Mouse (Mus musculus): ENCODE data around the gene Ranbp3. TPM values are rescaled to one million over a fixed set of nuclear protein-coding genes. Genes with fewer than 3 reads are reported as not detected.

Ranbp3 gene
- total RNA-seq, 2 experiments from 2014 or later = 33.8 to 35.7 TPM

- peak; percentile 18 to 40 for DNase-seq
Measured at GRCm38 (mm10) chr17:56673647-56674416, 738 bp downstream of the Ranbp3 start.

DNA sequence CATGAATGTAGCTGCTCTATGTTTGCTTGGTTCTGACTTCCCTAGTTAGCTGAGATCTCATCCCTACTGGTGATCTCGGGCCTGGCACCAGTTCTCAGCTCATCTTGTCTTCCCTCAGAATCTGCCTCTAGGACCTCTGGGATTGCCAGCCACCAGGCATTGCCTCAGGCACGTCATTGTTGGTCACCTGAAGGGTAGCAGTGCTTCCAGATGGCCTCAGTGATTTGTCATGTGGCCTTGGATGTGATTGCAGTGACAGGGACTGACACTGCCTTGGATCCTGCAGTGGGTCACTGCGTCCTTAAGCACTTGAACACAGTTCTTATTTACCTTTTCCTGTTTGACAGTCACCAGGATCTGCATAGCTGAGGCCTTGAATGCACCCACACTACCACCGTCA lies 8.7 kb downstream of the Ranbp3 start:
- no peak for DNase-seq

DNA sequence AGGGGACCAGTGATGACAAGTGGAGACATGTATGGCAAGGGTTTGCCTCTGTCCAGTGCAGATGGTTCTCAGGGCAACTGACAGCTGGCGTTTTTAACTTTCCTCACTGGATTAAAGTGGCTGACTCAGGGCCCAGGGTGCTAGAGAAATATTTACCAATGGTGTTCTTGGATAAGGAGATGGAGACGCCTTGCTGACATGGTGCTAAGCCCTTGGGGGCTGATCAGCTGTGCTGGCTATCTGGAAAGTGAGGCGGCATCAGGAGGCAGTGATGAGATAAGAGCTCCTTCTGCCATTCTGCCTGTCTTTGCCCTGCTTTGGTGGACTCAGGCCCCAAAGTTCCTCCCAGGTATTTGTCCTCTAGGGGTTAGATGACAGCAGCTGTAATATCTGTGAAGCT lies 9.8 kb downstream of the Ranbp3 start:
- DNase-seq = no peak

GRCm38 (mm10) chr17:56683546-56684140 lies 10.5 kb downstream of the Ranbp3 start:
- DNase-seq = no peak

- DNase-seq = no peak
Measured at GRCm38 (mm10) chr17:56684649-56685048, 11.6 kb downstream of the Ranbp3 start.

DNA sequence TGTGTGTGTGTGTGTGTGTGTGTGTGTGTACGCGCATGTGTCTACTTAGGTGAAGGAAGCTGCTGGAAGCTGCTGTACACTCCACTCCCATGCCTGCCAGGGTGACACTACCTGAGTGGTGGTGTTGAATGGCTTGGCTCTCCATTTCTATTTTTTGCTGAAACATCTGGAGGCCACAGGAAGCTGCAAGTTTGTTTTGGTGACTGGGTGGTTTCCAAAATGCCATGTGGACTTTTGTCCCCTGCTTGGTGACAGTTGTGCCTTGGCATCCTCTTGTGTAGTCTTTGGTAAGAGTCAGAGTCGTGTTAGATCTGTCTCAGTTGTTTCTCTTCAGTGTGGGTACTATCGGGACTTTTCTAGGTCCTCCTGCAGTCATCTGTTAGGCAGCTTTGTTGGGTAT lies 13.7 kb downstream of the Ranbp3 start:
- no peak for DNase-seq

DNA sequence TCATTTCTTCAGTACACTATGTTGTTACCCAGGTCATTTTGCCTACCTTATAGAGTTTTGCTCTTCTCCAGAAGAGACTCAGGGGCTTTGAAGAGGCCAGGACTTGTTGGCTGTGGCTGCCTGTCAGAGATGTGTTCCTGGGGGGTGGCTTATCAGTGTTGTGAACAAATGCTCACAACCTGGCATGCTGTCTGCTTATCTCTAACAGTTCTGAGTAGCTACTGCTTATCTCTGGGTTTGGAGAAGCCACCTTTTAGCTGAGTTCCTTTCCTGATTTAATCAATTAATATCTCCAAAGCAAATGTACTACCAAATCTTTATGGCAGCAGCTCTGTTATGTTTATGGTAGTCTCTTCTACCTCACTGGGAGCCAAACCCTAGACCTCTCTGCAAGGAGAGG lies 15.0 kb downstream of the Ranbp3 start:
- no peak for DNase-seq

DNA sequence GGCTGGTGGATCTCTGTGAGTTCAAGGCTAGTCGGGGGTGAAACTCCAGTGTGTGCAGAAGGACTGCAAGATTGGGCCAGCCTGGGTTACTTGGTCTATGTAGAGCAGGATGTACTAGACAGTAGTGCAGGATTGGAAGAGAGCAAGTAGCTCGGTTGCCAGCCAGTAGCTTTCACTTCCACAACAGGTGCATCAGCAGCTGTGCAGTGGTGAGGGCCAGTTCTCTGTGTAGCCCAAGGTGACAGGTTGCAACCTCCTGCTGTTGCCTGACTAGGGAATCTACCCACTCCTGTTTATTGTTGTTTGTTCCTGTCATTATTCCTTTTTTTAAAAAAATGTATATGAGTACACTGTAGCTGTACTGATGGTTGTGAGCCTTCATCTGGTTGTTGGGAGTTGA lies 15.6 kb downstream of the Ranbp3 start:
- DNase-seq = no peak

- DNase-seq = no peak
Measured at GRCm38 (mm10) chr17:56693395-56693794, 20.3 kb downstream of the Ranbp3 start.

DNA sequence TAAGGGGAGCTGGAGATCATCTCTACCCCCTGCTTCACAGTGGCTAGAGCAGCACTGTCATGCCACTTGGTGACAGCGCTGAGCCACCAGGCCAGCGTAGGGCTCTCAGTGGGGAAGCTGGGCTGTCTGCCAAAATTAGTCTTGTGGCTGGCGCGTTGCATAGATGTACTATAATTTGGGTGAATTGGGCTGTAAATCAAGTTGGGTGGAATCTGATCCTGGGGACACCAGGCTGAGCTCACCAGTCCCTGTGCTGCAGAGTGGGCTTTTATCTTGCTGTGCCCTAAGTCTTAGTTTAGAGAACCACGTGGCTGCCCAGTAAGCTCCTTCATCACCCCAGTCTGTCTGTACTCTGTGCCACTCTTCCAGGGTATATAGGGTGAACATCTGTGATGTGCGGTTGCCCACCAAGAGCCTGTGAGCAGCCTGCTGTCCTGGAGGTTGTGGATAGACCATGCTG lies 20.8 kb downstream of the Ranbp3 start:
- peak; percentile 66 to 72 for DNase-seq

GRCm38 (mm10) chr17:56700451-56700850 lies 27.4 kb downstream of the Ranbp3 start:
- DNase-seq = peak; percentile 26 to 54

DNA sequence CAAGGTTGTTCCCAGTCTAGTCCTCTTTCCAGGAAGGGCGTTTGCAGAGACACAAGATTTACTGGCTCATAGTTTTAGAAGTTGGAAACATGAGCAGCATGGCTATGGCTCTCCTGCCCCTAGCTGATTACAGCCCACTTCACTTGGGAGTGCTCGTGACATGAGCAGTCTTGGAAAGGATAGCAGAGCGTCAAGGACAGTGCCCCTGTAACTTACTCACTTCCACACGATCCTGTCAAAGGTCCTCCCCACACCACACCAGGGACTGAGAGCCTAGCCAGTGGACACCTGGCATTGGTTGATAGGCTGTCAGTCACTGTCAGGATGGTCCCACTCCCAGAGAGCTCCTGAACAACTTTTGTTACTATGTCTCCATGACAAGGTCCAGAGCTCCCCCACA lies 29.9 kb downstream of the Ranbp3 start:
- peak in 1 of 2 experiments; percentile 37 for DNase-seq

DNA sequence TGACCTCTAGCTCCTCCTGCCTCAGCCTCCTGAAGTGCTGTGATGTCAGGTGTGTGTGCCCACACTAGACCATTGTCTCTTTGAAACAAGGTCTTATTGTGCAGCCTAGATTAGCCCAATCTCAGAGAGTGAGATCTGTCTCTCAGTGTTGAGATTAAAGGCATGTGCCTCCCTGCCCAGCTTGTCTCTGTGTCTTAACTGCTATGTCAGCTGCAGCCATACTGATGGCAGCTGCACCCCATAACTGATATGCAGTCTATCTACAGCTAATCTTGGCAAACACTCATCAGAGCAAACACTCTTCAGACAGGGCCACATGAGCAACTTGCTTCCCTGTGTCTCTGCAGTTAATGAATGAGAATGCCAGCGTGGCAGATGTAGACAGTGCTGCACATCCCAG lies 33.4 kb downstream of the Ranbp3 start:
- no peak for DNase-seq

- no peak for DNase-seq
Measured at GRCm38 (mm10) chr17:56708692-56709091, 35.6 kb downstream of the Ranbp3 start.

DNA sequence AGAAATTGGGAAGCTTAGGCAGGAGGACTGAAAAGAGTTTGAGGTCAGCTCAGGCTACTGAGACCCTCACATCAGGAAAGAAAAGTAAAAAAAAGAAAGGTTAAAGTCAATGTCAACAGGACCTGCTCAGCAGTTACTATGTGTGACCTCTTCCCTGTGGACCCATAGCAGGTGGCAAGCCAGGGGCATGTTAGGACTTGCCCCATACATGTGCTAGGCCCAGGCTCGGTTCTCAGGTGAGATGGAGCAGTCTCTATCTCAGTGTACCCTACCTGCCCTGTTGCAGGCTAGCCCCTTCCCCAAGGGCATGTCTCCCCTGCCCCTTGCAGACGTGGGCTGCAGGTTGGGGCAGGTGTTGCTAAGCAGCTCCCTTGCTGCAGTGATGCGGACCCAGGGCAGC lies 36.6 kb downstream of the Ranbp3 start:
- no peak for DNase-seq

DNA sequence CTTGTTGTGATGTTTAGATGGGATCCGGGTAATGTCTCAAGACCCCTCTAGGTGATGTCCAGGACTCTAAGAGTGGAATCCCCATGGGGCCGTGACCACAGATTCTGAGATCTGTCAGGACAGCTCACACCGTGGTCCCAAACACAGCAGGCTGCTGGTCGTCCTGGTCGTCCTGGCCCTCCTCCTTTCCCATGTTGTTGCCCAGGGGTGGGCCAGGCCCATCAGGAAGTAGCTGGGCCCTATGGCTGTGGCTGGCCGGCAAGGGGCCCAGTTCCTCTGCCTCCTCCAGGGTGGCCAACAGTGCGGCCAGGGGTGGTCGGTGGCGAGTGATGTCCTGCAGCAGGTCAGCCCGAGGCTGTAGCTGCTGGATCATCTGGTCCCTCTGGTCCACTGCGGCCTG lies 42.3 kb downstream of the Ranbp3 start:
- DNase-seq = no peak

- DNase-seq = no peak
Measured at GRCm38 (mm10) chr17:56715914-56716654, 43.0 kb downstream of the Ranbp3 start.

DNA sequence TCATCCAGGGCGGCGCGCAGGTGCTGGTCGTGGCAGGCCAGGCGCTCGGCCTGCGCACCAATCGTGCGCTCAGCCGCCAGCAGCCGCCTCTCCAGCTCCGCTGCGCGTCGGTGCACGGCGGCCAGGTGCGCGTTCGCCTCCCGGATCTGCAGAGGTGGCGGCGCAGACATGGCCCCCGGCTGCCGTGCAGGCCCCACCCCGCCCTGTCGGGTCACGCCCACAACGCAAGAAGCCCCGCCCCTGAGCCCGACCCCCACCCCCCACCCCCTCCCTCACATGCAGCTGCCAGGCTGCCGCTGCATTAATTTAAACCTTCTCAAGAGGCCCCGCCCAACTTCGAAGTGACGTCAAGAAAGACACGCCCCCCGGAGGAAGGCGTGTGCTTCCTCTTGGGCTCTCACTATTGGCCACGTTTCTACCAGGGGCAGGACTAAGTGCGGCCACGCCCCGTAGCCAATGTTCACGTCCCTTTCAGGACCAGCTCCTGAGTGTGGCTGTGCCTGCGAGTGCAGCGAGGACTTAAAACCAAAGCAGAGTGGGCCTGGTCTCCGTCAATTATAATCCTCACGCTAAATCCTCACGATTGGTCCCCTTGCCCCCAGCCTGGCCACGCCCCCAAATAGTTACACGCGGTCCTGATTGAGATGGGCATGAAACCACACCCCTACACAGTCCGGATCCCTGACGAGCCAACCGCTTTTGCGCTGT lies 43.7 kb downstream of the Ranbp3 start:
- DNase-seq = peak; percentile 98

DNA sequence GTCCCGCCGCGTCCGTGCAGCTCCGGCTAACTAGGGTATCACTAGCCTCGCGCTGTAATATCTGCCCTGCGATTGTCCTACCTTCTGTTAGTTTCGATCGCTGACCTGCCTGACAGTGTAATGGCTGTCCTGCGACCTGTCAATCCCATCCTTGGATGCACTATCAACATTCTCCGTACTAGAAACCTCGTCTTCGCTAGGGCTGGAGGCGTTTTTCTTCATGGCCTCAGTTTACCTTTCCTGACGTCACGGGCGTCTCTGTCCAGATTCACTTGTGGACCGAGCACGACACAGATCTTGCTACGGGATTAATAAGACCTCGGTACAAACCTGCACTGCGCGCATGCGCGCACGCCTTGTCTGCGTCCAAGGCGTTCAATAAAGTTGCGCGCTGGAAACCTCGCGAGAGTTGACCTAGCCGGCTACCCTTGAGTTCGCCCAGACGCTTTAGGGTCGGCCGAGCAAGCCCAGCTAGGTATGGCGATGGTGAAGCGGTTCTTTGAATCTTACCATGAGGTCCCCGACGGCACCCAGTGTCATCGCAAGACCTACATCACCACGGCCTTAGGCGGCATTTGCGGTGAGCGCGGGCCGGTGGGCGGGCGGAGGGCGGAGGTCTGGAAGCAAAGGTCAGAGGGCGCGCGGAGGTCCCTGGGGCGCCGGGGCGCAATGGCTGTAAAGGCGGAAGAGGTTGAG lies 44.4 kb downstream of the Ranbp3 start, which contains the start of the genes Ndufa11 and Vmac:
Ndufa11 (plus strand) TSS at position 405 of the 696 bp plus-strand sequence.
Vmac (minus strand) TSS at position 660 of the 696 bp plus-strand sequence.
- DNase-seq = peak; percentile 94 to 97

GRCm38 (mm10) chr17:56722441-56722840 lies 49.3 kb downstream of the Ranbp3 start:
- no peak for DNase-seq

GRCm38 (mm10) chr17:56723419-56724161 lies 50.5 kb downstream of the Ranbp3 start:
- peak in 1 of 2 experiments; percentile 4 for DNase-seq

Data from heart, adult 18-20 months (tissue).